Mouse (Mus musculus): Measurements from ENCODE around the gene Dlst. TPM values are rescaled to one million over a fixed set of nuclear protein-coding genes. Genes with fewer than 3 reads are reported as not detected.
A peak's percentile ranks its signal among the peaks of the same experiment; 100 is the strongest.

Dlst gene
- 145 and 151 TPM in 2 replicates for polyA plus RNA-seq (2011; ENCODE audit: insufficient read length, low read depth, missing spikeins)

DNA sequence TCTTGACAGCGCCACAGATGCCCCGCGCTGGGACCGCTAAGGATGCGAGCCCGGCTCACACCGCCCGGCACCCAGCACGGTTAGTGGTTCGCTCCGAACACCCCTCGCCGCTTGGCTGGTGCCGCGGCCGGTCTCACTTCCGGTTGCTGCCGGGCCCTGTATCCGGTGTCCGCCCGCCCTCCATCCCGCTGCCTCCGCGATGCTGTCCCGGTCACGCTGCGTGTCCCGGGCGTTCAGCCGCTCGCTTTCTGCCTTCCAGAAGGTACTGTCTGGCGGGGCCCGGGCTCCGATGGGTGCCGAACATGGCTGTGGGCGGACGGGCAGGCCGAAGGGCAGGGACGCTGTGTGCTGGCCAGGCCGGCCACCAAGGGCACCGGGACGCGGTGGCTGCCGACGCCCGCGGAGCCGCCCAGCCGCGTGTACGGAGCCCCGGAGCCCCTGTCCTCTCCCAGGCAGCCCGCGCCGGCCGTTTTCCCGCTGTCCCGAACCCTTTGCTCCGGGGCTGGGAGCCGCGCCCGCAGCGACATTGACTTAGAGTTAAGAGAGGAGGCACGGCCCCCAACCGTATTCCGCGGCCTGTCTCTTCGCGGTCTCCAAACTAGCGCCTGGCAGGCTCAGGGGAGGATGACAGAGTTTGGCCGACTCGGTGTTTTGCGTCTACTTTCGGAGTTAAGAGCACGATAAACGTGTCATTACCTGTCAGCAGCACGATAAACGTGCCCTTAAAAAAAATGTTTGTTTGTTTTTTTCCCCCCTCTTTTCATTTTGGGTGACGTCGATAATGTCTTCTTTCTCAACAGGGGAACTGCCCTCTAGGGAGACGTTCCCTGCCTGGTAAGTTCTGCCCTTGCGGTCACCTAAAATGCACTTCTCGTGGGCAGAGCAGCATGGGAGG is at the start of gene Dlst, which contains the start of gene Prox2:
Dlst (plus strand) TSS at position 136 of the 895 bp plus-strand sequence.
Prox2 (minus strand) TSS at position 62 of the 895 bp plus-strand sequence.
- Histone ChIP-seq H3K4me1 (ENCODE audit: control insufficient read depth, insufficient read depth, low read length) (peaks cover 11% of the 10 kb centered on the region), H3K27ac (ENCODE audit: insufficient read depth, low read length) (peak within 1 kb of the TSS; percentile 53), H3K4me3 (ENCODE audit: insufficient read depth, low read length) (peak within 1 kb of the TSS; percentile 83)
- peak; percentile 88 for TF ChIP-seq POLR2A (IDR thresholded peaks at IDR 0.05; ENCODE audit: low read depth, low read length)
- no peak for TF ChIP-seq CTCF (IDR thresholded peaks at IDR 0.05; ENCODE audit: borderline replicate concordance, insufficient read depth, low read length)

DNA sequence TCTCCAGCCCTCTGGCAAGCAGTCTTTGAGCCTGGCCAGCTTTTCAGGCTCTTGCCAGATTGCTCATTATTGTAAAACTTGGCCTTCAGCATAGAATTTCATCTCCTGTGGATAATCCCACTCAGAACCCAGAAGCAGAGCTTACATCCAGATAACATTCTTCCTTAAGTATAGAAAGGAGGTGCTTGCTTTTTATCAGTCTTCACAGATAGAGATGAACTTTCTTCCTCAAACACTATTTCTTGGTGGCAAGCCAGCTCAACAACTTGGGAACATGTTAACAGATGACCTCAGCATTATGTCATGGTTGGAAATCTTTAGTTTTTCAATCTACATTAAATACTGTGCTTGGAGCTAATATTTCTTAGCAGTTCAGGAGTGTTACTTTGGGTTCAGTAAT is 39.6 kb upstream of the Dlst start:
- TF ChIP-seq CTCF (IDR thresholded peaks at IDR 0.05; ENCODE audit: borderline replicate concordance, insufficient read depth, low read length) (no peak), POLR2A (IDR thresholded peaks at IDR 0.05; ENCODE audit: low read depth, low read length) (no peak)
- Histone ChIP-seq H3K4me1 (ENCODE audit: control insufficient read depth, insufficient read depth, low read length) (no peaks in the 10 kb centered on the region), H3K27ac (ENCODE audit: insufficient read depth, low read length) (no peak overlapping the region), H3K4me3 (ENCODE audit: insufficient read depth, low read length) (no peak overlapping the region)

DNA sequence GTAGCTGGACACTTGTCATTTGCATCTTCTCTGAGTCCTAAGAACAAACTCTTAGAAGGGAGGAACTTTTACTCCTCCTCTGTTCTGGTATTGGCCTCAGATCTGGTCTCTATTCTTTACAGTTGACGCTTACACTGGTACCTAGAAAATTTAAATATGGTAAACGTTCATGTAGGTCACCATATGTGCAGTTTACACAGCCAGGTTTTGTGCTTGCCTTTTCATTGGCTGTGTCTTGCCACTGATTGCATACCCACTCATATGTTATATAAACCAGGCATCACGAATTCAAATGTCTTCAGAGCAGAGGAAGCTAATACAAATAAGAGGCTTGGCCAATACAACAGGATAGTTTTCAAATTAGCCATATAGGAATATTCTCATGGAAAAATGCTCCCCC is 33.5 kb upstream of the Dlst start:
- H3K4me3 ChIP-seq (ENCODE audit: insufficient read depth, low read length), result no peak overlapping the region
- TF ChIP-seq CTCF (IDR thresholded peaks at IDR 0.05; ENCODE audit: borderline replicate concordance, insufficient read depth, low read length) (no peak), POLR2A (IDR thresholded peaks at IDR 0.05; ENCODE audit: low read depth, low read length) (no peak)

DNA sequence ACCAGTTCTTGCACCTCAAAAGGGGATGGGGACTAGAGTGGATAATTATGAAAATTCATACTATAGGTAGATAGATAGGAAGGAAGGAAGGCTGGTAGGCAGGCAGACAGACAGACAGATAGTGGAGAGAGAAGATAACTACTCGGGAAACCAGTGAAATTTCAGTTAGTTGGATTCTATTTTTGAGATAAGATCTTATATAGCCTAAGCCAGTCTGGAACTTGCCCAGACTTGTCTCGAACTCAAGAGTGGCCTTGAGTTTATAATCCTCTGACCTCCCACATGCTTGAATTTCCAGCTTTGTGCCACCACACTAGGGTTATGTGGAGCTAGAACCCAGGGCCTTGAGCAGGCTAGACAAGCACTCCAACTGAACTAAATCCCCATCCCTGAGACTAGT is 26.4 kb upstream of the Dlst start:
- Histone ChIP-seq H3K4me3 (ENCODE audit: insufficient read depth, low read length) (no peak overlapping the region), H3K27ac (ENCODE audit: insufficient read depth, low read length) (peak overlapping the region; percentile 46), H3K4me1 (ENCODE audit: control insufficient read depth, insufficient read depth, low read length) (peaks cover 5% of the 10 kb centered on the region; the same call in 1 of the 2 replicates)
- TF ChIP-seq POLR2A (IDR thresholded peaks at IDR 0.05; ENCODE audit: low read depth, low read length) (no peak), CTCF (IDR thresholded peaks at IDR 0.05; ENCODE audit: borderline replicate concordance, insufficient read depth, low read length) (no peak)

More for the DNA sequence above, 33.5 kb upstream of the Dlst start:
- H3K4me1 ChIP-seq (ENCODE audit: control insufficient read depth, insufficient read depth, low read length), result no peaks in the 10 kb centered on the region
- H3K27ac ChIP-seq (ENCODE audit: insufficient read depth, low read length), result no peak overlapping the region

DNA sequence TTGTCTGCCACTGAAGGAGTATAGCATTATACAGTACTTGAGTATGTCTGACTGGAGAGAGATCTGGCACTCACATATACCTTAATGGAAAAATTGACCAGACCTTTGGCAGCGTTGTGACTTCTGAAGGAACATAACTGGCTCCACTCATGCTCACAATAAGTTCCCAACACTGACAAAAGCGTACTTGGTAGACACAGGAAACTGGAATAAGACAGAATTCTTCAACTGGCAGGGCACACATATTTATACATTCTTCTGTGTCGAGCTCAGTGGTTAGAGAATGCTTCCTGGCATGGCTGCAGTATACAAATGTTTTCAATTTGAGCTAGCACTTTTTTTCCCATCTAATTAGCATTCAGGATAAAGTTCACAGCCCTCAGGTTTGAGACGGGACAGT is 25.7 kb upstream of the Dlst start:
- H3K4me3 ChIP-seq (ENCODE audit: insufficient read depth, low read length), result no peak overlapping the region
- peak overlapping the region; percentile 46 for H3K27ac ChIP-seq (ENCODE audit: insufficient read depth, low read length)
- peaks cover 5% of the 10 kb centered on the region; the same call in 1 of the 2 replicates for H3K4me1 ChIP-seq (ENCODE audit: control insufficient read depth, insufficient read depth, low read length)
- TF ChIP-seq POLR2A (IDR thresholded peaks at IDR 0.05; ENCODE audit: low read depth, low read length) (no peak), CTCF (IDR thresholded peaks at IDR 0.05; ENCODE audit: borderline replicate concordance, insufficient read depth, low read length) (no peak)

DNA sequence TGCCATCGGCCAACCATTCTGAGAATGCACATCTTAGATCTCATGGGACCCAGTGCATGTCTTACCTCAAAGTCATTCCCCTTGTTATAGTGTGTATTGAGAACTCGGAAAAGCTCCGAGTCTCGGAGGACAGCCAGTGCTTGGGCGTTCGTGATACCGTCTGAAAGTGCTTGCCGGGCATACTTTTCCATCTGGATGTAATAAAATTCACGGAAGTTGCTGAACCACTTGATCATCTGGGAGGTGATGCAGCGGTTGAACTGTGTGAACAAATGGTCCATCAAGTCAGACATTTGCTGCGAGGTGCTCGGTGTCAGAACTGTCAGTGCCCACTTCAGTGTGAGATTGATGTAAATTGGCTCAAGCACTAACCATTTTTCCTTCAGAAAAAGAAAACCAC is 22.8 kb upstream of the Dlst start:
- H3K4me1 ChIP-seq (ENCODE audit: control insufficient read depth, insufficient read depth, low read length), result peaks cover 5% of the 10 kb centered on the region; the same call in 1 of the 2 replicates
- H3K4me3 ChIP-seq (ENCODE audit: insufficient read depth, low read length), result no peak overlapping the region
- H3K27ac ChIP-seq (ENCODE audit: insufficient read depth, low read length), result 0 out of 2 replicates have a peak overlapping the region, but pooled peaks have one; percentile 15
- TF ChIP-seq POLR2A (IDR thresholded peaks at IDR 0.05; ENCODE audit: low read depth, low read length), result no peak
- TF ChIP-seq CTCF (IDR thresholded peaks at IDR 0.05; ENCODE audit: borderline replicate concordance, insufficient read depth, low read length), result no peak

DNA sequence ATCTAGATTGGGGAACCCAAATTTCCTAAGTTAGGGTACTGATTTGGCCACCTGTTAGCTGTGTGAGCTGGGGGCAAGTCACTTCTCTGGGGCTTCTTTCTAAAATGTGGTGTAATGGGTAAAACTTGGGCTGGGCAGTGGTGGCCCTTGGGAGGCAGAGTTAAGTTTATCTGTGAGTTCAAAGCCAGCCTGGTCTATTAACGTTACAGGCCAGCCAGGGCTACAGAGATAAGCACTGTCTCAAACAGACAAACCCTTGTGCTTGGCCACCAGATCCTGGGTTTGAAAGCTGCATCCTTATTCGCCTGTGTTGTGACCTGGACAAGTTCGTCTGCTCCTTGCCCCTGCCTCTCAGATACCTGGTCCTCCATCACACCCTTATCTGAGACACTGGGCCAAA is 19.4 kb upstream of the Dlst start:
- H3K4me1 ChIP-seq (ENCODE audit: control insufficient read depth, insufficient read depth, low read length), result peaks cover 16% of the 10 kb centered on the region
- no peak overlapping the region for H3K4me3 ChIP-seq (ENCODE audit: insufficient read depth, low read length)
- H3K27ac ChIP-seq (ENCODE audit: insufficient read depth, low read length), result no peak overlapping the region
- TF ChIP-seq POLR2A (IDR thresholded peaks at IDR 0.05; ENCODE audit: low read depth, low read length), result no peak
- no peak for TF ChIP-seq CTCF (IDR thresholded peaks at IDR 0.05; ENCODE audit: borderline replicate concordance, insufficient read depth, low read length)

DNA sequence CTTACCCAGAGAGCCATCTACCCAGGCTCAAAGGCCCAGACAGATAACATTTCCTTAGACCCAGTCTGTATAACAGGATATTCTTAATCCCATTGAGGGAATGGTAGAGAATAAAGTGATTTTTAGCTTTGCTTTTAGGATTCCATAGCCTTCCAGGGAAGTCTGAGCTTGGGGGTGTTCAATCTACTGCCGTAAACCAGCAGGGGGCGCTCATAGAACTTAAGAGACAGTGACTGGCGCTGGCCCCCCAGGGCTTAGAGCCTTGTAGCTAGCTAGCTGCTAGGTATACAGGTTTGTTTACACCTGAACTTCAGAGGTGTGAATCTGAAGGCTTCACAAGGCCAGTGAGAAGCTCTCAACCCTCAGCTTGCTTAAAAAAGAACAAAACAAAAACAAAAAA is 18.4 kb upstream of the Dlst start:
- no peak overlapping the region for H3K4me3 ChIP-seq (ENCODE audit: insufficient read depth, low read length)
- H3K27ac ChIP-seq (ENCODE audit: insufficient read depth, low read length), result no peak overlapping the region
- TF ChIP-seq POLR2A (IDR thresholded peaks at IDR 0.05; ENCODE audit: low read depth, low read length), result no peak
- TF ChIP-seq CTCF (IDR thresholded peaks at IDR 0.05; ENCODE audit: borderline replicate concordance, insufficient read depth, low read length), result no peak
- peaks cover 16% of the 10 kb centered on the region for H3K4me1 ChIP-seq (ENCODE audit: control insufficient read depth, insufficient read depth, low read length)

DNA sequence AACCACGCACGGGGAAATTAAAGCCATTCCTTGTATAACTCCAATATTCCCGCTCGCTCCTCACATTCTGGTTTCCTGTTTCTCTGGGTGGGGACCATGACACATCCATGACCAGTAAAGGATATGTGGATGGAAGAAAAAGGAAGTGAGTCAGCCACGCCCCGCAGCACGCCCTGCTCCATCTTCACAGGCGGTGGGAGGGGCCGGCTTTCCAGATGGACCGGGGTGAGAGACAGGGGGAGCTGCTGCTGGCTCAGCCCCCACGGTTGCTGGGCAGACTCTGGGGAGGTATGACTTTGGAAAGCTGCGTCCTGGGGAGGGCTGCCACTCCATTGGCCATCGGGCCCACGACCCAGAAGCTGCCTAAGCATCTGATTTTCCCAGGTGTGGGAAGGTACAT is 16.6 kb upstream of the Dlst start:
- Histone ChIP-seq H3K27ac (ENCODE audit: insufficient read depth, low read length) (peak overlapping the region; percentile 75), H3K4me3 (ENCODE audit: insufficient read depth, low read length) (no peak overlapping the region), H3K4me1 (ENCODE audit: control insufficient read depth, insufficient read depth, low read length) (peaks cover 14% of the 10 kb centered on the region)
- no peak for TF ChIP-seq CTCF (IDR thresholded peaks at IDR 0.05; ENCODE audit: borderline replicate concordance, insufficient read depth, low read length)
- no peak for TF ChIP-seq POLR2A (IDR thresholded peaks at IDR 0.05; ENCODE audit: low read depth, low read length)

DNA sequence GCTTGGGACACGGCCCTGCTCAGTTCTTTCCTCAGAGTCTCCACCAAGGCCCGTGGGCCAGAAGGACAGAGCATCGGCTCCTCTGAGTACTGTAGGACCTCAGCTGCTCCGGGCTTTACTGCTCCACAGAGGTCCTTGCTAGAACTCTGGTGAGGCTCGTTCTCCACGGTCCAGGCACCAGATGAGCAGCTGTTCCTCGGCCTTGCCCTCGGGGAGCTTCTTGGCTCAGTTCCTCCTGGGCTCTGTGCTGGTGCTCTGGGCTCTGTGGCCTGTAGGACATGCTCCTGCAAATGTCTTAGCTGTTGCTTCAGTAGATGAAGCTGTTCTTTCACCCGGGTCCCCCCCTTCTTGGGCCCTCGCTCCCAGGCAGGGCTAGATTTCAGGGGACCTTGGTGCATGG is 15.9 kb upstream of the Dlst start:
- no peak overlapping the region for H3K4me3 ChIP-seq (ENCODE audit: insufficient read depth, low read length)
- TF ChIP-seq POLR2A (IDR thresholded peaks at IDR 0.05; ENCODE audit: low read depth, low read length) (no peak), CTCF (IDR thresholded peaks at IDR 0.05; ENCODE audit: borderline replicate concordance, insufficient read depth, low read length) (no peak)
- H3K4me1 ChIP-seq (ENCODE audit: control insufficient read depth, insufficient read depth, low read length), result peaks cover 14% of the 10 kb centered on the region
- H3K27ac ChIP-seq (ENCODE audit: insufficient read depth, low read length), result no peak overlapping the region
